Mouse (Mus musculus): ENCODE results near the gene Mapkap1.

Gene Mapkap1

GRCm38 (mm10) chr2:34530042-34530441 lies 123.5 kb downstream of the Mapkap1 start:
- DNase-seq (ENCODE audit: low read depth, low spot score) = no peak

GRCm38 (mm10) chr2:34531801-34532298 lies 125.3 kb downstream of the Mapkap1 start:
- DNase-seq (ENCODE audit: low read depth, low spot score) = no peak

- DNase-seq (ENCODE audit: low read depth, low spot score) = no peak
Measured at GRCm38 (mm10) chr2:34532394-34532793, 125.8 kb downstream of the Mapkap1 start.

GRCm38 (mm10) chr2:34533281-34533680 lies 126.7 kb downstream of the Mapkap1 start:
- no peak for DNase-seq (ENCODE audit: low read depth, low spot score)

GRCm38 (mm10) chr2:34534996-34535395 lies 128.4 kb downstream of the Mapkap1 start:
- peak; percentile 75 for DNase-seq (ENCODE audit: low read depth, low spot score)

GRCm38 (mm10) chr2:34537356-34537755 lies 130.8 kb downstream of the Mapkap1 start:
- no peak for DNase-seq (ENCODE audit: low read depth, low spot score)

GRCm38 (mm10) chr2:34543581-34543980 lies 137.0 kb downstream of the Mapkap1 start:
- DNase-seq (ENCODE audit: low read depth, low spot score) = no peak

- no peak for DNase-seq (ENCODE audit: low read depth, low spot score)
Measured at GRCm38 (mm10) chr2:34544021-34544420, 137.4 kb downstream of the Mapkap1 start.

GRCm38 (mm10) chr2:34544646-34545395 lies 138.2 kb downstream of the Mapkap1 start:
- DNase-seq (ENCODE audit: low read depth, low spot score) = no peak

- DNase-seq (ENCODE audit: low read depth, low spot score) = no peak
Measured at GRCm38 (mm10) chr2:34546176-34546677, 139.7 kb downstream of the Mapkap1 start.

GRCm38 (mm10) chr2:34547516-34547915 lies 140.9 kb downstream of the Mapkap1 start:
- DNase-seq (ENCODE audit: low read depth, low spot score) = no peak

GRCm38 (mm10) chr2:34548961-34549360 lies 142.4 kb downstream of the Mapkap1 start:
- DNase-seq (ENCODE audit: low read depth, low spot score) = no peak

- DNase-seq (ENCODE audit: low read depth, low spot score) = no peak
Measured at GRCm38 (mm10) chr2:34549469-34549868, 142.9 kb downstream of the Mapkap1 start.

- DNase-seq (ENCODE audit: low read depth, low spot score) = no peak
Measured at GRCm38 (mm10) chr2:34552772-34553171, 146.2 kb downstream of the Mapkap1 start.

GRCm38 (mm10) chr2:34553580-34554231 lies 147.1 kb downstream of the Mapkap1 start:
- DNase-seq (ENCODE audit: low read depth, low spot score) = no peak

GRCm38 (mm10) chr2:34560146-34560545 lies 153.6 kb downstream of the Mapkap1 start:
- no peak for DNase-seq (ENCODE audit: low read depth, low spot score)

GRCm38 (mm10) chr2:34563089-34563694 lies 156.6 kb downstream of the Mapkap1 start:
- DNase-seq (ENCODE audit: low read depth, low spot score) = no peak

GRCm38 (mm10) chr2:34563865-34564264 lies 157.3 kb downstream of the Mapkap1 start:
- no peak for DNase-seq (ENCODE audit: low read depth, low spot score)

GRCm38 (mm10) chr2:34566146-34566545 lies 159.6 kb downstream of the Mapkap1 start:
- no peak for DNase-seq (ENCODE audit: low read depth, low spot score)

- no peak for DNase-seq (ENCODE audit: low read depth, low spot score)
Measured at GRCm38 (mm10) chr2:34566601-34567000, 160.0 kb downstream of the Mapkap1 start.

- no peak for DNase-seq (ENCODE audit: low read depth, low spot score)
Measured at GRCm38 (mm10) chr2:34569131-34569530, 162.6 kb downstream of the Mapkap1 start.

- DNase-seq (ENCODE audit: low read depth, low spot score) = no peak
Measured at GRCm38 (mm10) chr2:34570378-34570777, 163.8 kb downstream of the Mapkap1 start.

Data from forelimb bud, embryonic 11.5 days (tissue).